Mouse (Mus musculus): ENCODE measurements at regions not wholly inside any gene's neighbourhood (a gene's known extent, or its start where the extent isn't known, plus 50 kb on each side); places are given as distances from the start of the nearest gene placed in this dataset.

DNA sequence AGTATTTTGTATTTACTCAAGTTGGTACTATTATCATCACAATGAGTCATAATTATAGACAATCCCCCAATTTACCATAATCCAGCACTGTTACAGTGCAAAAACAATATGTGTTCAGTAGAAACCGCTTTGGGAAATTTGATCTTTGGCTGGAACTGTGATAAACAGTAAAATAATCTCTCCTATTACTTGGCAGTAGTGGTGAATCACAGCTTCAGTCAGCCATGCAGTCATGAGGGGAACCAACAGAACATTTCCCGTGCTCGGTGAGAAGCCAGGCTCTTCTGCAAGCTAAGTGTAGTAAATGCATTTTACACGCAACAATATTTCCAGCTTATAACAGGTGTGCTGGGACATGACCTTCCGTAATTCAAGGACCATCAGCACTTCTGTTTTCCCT, 822.7 kb upstream of the Kirrel3 start:
- TF ChIP-seq CTCF (conservative IDR thresholded peaks at IDR 0.05 in 1 of 2, IDR thresholded peaks at IDR 0.05 in 1 of 2; ENCODE audit: low read depth in 2 of 2, low read length in 2 of 2) = no peak
- no peak for TF ChIP-seq ETS1 (conservative IDR thresholded peaks at IDR 0.05; ENCODE audit: low read depth, low read length)
- TF ChIP-seq BHLHE40 (IDR thresholded peaks at IDR 0.05; ENCODE audit: low read depth, low read length) = no peak
- TF ChIP-seq KAT2A (IDR thresholded peaks at IDR 0.05; ENCODE audit: insufficient replicate concordance, low read length) = no peak
- no peak for TF ChIP-seq POLR2AphosphoS2 (IDR thresholded peaks at IDR 0.05; ENCODE audit: low read depth, low read length)
- TF ChIP-seq MXI1 (IDR thresholded peaks at IDR 0.05; ENCODE audit: low read depth, low read length) = no peak
- no peak for TF ChIP-seq NRF1 (IDR thresholded peaks at IDR 0.05; ENCODE audit: low read depth, low read length)
- no peak for TF ChIP-seq POLR2A (IDR thresholded peaks at IDR 0.05; ENCODE audit: low read depth, low read length)
- no peak for TF ChIP-seq TCF12 (IDR thresholded peaks at IDR 0.05; ENCODE audit: low read depth, low read length)
- no peak for TF ChIP-seq JUND (conservative IDR thresholded peaks at IDR 0.05; ENCODE audit: low read depth, low read length)
- no peak for TF ChIP-seq MAX (IDR thresholded peaks at IDR 0.05; ENCODE audit: low read length)
- no peak for TF ChIP-seq RAD21 (IDR thresholded peaks at IDR 0.05; ENCODE audit: low read depth, low read length)
